Mouse (Mus musculus) embryonic fibroblast, embryonic 13.5 days (primary cell): ENCODE results near the gene Peli1. TPM values are rescaled to one million over a fixed set of nuclear protein-coding genes. Genes with fewer than 3 reads are reported as not detected.
"Not testable (repeated sequence)": the region's sequence is repeated elsewhere in the genome, so short reads cannot be mapped to it uniquely, and the experiment has no call there.

ENCODE experiments used
- H3K27ac ChIP-seq: 2 replicates; pipeline ENCODE4 v1.5.1; 2012; ENCODE audit warnings: low read length, control low read depth, inconsistent platforms; ENCODE audit not compliant: insufficient read depth
- H3K4me1 ChIP-seq: 2 replicates; pipeline ENCODE4 v1.6.1; 2011; ENCODE audit warnings: low read length; ENCODE audit not compliant: control insufficient read depth, insufficient read depth
- H3K4me3 ChIP-seq: 2 replicates; pipeline ENCODE4 v1.5.1; 2011; ENCODE audit warnings: mild to moderate bottlenecking, control low read depth, low read length; ENCODE audit not compliant: insufficient read depth
- CTCF ChIP-seq: IDR thresholded peaks from 2 replicates; pipeline ENCODE4 v1.5.1; 2011; ENCODE audit warnings: mild to moderate bottlenecking, control low read depth, low read length, moderate library complexity, borderline replicate concordance; ENCODE audit not compliant: insufficient read depth
- POLR2A ChIP-seq: IDR thresholded peaks from 2 replicates; pipeline ENCODE4 v1.6.1; 2011; ENCODE audit warnings: low read depth, mild to moderate bottlenecking, control low read depth, low read length, moderate library complexity
- polyA plus RNA-seq: library from polyadenylated mRNA; stranded (reverse); fragments of >200 nt; gene quantifications from 2 replicates; pipeline ENCODE4 v1.2.4, GENCODE M21; 2011; ENCODE audit warnings: low read depth; ENCODE audit not compliant: missing spikeins, insufficient read length

Peli1 gene
- polyA plus RNA-seq, 1 experiment, result 21.3 TPM

DNA sequence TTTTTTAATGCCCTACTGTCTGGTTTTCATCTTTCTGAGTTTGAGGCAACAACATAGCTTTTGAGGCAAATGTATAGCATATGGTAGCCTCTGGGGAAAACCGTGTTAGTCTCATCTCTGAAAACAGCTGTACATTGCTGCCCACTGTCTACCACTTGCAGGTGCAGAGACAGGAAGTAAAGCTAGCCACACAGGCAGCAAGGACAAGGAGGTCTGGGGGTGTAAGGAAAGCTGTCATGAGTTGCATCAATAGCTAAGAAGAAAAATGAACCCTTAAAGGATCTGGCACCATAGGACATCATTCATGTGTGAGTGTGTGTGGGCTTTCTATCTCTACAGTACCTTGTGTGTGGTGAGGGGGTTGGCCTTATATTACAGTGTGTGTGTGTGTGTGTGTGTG lies 89.6 kb downstream of the Peli1 start:
- no peak overlapping the region for H3K4me3 ChIP-seq
- TF ChIP-seq POLR2A (no peak), CTCF (no peak)
- H3K4me1 ChIP-seq, result no peaks in the 10 kb centered on the region
- H3K27ac ChIP-seq, result no peak overlapping the region

DNA sequence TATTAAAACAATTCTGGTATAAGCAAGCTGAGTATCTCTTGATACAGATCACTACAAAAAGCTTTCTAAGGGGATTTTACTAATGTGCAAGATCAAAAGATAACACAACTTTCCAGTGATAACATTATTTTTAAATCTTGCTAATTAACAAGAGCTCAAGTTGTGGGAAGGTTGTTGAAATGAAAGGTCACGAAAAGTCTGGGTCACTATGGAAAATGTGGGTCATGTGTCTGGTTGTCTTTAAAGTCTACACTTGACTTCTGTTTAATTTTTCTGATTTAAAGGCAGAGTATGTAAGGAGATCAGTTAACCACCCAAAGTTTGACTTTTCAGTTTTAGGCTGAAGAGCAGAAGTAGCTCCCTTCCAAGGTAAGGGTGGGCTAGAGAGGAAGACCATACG lies 90.5 kb downstream of the Peli1 start:
- no peak overlapping the region for H3K27ac ChIP-seq
- H3K4me3 ChIP-seq, result no peak overlapping the region
- no peaks in the 10 kb centered on the region for H3K4me1 ChIP-seq
- TF ChIP-seq POLR2A (no peak), CTCF (no peak)

DNA sequence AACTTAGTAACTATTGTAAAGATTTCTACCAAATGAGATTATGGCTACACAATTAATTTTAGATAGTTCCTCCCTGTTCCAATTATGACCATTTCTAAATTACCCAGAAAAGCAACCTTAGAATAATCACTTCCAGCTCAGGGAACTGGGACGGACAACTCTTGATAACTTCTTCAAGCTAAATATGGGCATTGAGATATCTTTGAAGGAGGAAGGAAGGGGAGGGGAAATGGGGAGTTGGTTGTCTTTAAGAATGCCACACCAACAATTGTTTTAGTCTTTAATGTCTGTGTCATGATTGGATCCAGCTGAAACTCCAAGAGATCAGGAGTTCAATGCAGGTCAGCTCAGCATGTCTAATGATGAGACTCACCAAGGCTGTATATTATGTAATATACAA lies 91.6 kb downstream of the Peli1 start:
- no peak overlapping the region for H3K27ac ChIP-seq
- no peaks in the 10 kb centered on the region for H3K4me1 ChIP-seq
- no peak for TF ChIP-seq POLR2A
- no peak for TF ChIP-seq CTCF
- H3K4me3 ChIP-seq, result no peak overlapping the region

DNA sequence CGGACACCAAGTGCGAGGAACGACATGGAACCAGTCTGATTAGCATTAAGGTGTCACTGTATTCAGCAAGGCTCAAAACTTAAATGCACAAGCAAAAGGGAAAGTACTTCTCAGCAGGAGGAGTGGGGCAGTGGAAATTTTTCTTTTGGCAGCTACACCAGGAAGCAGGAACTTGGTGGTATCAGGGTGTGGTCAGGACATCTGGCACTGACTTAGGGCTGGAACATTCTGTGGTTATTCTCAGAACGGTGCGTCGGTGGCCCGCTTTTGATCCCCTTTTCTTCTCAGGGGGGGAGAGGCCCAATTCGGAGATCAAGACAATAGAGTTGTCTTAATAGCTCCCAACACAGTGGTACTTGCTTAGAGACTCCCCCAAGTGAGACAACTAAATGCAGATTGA lies 100.7 kb downstream of the Peli1 start:
- H3K4me3 ChIP-seq, H3K4me1 ChIP-seq, H3K27ac ChIP-seq: not testable (repeated sequence)

DNA sequence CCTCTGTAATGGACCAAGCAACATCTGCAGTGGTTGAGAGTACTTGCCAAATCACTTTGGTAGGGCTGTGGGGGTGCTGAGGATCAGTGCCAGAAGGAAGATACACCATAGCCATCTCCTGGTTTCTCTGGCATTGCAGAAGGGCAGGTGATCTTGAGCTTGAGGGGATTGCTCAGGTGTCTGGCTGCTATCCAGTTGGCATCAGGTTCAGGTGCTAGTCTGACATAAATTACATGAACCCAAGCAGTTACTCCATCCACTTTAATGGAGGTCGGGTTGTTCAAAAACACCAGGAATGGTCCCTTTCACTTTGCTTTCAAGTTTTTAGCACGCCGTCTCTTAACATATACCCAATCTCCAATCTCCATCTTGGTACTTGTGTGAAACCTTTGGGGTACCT lies 103.8 kb downstream of the Peli1 start:
- no peak for TF ChIP-seq CTCF
- no peak for TF ChIP-seq POLR2A
- no peak overlapping the region for H3K4me3 ChIP-seq
- no peaks in the 10 kb centered on the region for H3K4me1 ChIP-seq
- H3K27ac ChIP-seq, result no peak overlapping the region

Other genes starting within 250 kb of the Peli1 start
- gene Vps54, start 148.0 kb downstream of the Peli1 start, polyA plus RNA-seq, result 25.6 and 30.7 TPM in 2 replicates